Comparison of ENCODE assay signal across 9 mouse cellular contexts in the genomic region with DNA sequence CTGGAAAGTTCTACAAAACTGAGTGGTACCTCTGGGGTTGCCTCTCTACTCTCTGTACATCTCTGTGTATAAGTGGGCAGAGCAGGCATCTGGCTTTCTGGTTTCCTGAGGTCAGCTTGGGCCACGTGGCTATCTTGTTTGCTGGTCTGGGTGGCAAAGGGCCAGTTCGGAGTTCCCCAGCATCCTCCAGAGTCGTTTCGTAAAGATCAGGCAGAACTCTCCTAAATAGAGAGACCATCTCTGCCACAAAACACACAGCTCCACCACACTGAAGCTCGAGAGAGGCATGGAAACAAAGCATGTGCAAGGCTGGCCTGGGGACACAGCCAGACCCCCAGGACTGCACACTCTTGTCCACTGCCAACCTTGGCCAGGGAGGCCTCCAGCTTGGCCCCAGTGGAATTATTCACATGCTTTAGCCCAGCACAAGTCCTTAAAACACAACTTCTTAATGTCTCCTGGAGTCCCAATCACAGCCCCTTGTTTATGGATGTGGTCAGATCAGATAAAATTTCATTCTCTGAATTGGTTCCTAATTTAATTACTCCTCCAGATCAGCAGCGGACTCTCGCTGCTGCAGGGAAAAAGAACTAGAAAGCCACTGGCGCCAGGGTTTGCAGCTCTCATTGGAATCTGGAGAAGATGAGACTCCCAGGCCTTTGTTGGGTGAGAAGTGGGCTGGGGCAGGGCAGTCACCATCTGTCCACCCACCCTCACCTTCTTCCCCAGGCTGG. TPM values are rescaled to one million over a fixed set of nuclear protein-coding genes. Genes with fewer than 3 reads are reported as not detected.
DNase-seq lines count a peak whose midpoint lies in the region; ATAC-seq and TF ChIP-seq lines count a peak whose summit lies in the region.
"Had no signal": no experiment of that assay in that cellular context is flagged by ENCODE, and none has a peak within 500 bp of the region (broad histone marks: within the 10 kb centered on the region; RNA-seq: fewer than 3 reads in every experiment).

No protein-coding gene starts in this region.

- TF ChIP-seq CTCF in midbrain, postnatal 0 days (IDR thresholded peaks at IDR 0.05): no peak

- H3K36me3 ChIP-seq in hindbrain, embryonic 10.5 days: peaks cover 6% of the 10 kb centered on the region; the same call in 1 of the 2 replicates
- no peaks in the 10 kb centered on the region for H3K36me3 ChIP-seq in hindbrain, embryonic 16.5 days (ENCODE audit: control insufficient read depth, insufficient read depth, low read length)
- H3K36me3 ChIP-seq in midbrain, postnatal 0 days (ENCODE audit: insufficient read depth, low read length): no peaks in the 10 kb centered on the region

- H3K4me3 ChIP-seq in hindbrain, embryonic 10.5 days: no peak overlapping the region
- no peak overlapping the region for H3K4me3 ChIP-seq in hindbrain, embryonic 16.5 days (ENCODE audit: low read length)
- no peak overlapping the region for H3K4me3 ChIP-seq in midbrain, postnatal 0 days (ENCODE audit: low read depth, low read length)

- no peak for DNase-seq in hindbrain, embryonic 10.5 days (ENCODE audit: low spot score)
- peak; percentile 7 for DNase-seq in 416B (ENCODE audit: low read depth)
- DNase-seq in adrenal gland, postnatal 25 days: peak; percentile 45
- DNase-seq in gastrocnemius, postnatal 36 days: peak; percentile 25 to 33
- no peak for DNase-seq in layer of hippocampus, postnatal 36 days
- DNase-seq in midbrain, postnatal 0 days (ENCODE audit: low spot score): no peak

- H3K9ac ChIP-seq in hindbrain, embryonic 16.5 days (ENCODE audit: low read depth, low read length): no peak overlapping the region
- H3K9ac ChIP-seq in midbrain, postnatal 0 days (replicated peaks; ENCODE audit: low read length, poor library complexity, severe bottlenecking): no peak overlapping the region

- ATAC-seq in hindbrain, embryonic 16.5 days: no peak
- ATAC-seq in erythroid progenitor cell, adult 5-6 weeks (replicated peaks; ENCODE audit: low FRiP score, poor library complexity, severe bottlenecking): no peak
- ATAC-seq in midbrain, postnatal 0 days (ENCODE audit: low FRiP score): no peak

- H3K4me1 ChIP-seq in hindbrain, embryonic 10.5 days (replicated peaks): peaks cover 53% of the 10 kb centered on the region
- peaks cover 10% of the 10 kb centered on the region for H3K4me1 ChIP-seq in hindbrain, embryonic 16.5 days (ENCODE audit: control insufficient read depth, insufficient read depth, low read depth, low read length)
- no peaks in the 10 kb centered on the region for H3K4me1 ChIP-seq in midbrain, postnatal 0 days (ENCODE audit: insufficient read depth, low read length)

- 79% methylated on average over 8 of the region's 8 CpGs for WGBS in hindbrain, embryonic 10.5 days
- WGBS in hindbrain, embryonic 16.5 days: 63% methylated on average over 8 of the region's 8 CpGs
- 76% methylated on average over 8 of the region's 8 CpGs for WGBS in midbrain, postnatal 0 days

- H3K4me2 ChIP-seq in hindbrain, embryonic 16.5 days (ENCODE audit: low read length): no peak overlapping the region
- no peak overlapping the region for H3K4me2 ChIP-seq in midbrain, postnatal 0 days (ENCODE audit: low read depth, low read length, poor library complexity, severe bottlenecking)

- no peaks in the 10 kb centered on the region for H3K9me3 ChIP-seq in hindbrain, embryonic 10.5 days
- no peaks in the 10 kb centered on the region for H3K9me3 ChIP-seq in hindbrain, embryonic 16.5 days (ENCODE audit: control insufficient read depth, low read length)
- H3K9me3 ChIP-seq in midbrain, postnatal 0 days (ENCODE audit: low read length): no peaks in the 10 kb centered on the region

- intact Hi-C loops in gastrocnemius, postnatal 36 days (cut with DNase I): no loop called here

- peak overlapping the region; percentile 62 for H3K27ac ChIP-seq in hindbrain, embryonic 10.5 days
- H3K27ac ChIP-seq in hindbrain, embryonic 16.5 days (ENCODE audit: low read depth, low read length): no peak overlapping the region
- H3K27ac ChIP-seq in midbrain, postnatal 0 days (ENCODE audit: low read depth, low read length): no peak overlapping the region
- H3K27ac ChIP-seq: macrophage had no signal

- H3K27me3 ChIP-seq in hindbrain, embryonic 10.5 days (ENCODE audit: insufficient read depth, poor library complexity, severe bottlenecking): no peaks in the 10 kb centered on the region
- H3K27me3 ChIP-seq in hindbrain, embryonic 16.5 days (replicated peaks; ENCODE audit: control insufficient read depth, insufficient read depth, low read length): no peaks in the 10 kb centered on the region
- H3K27me3 ChIP-seq in midbrain, postnatal 0 days (ENCODE audit: insufficient read depth, low read length): no peaks in the 10 kb centered on the region

RNA-seq across cellular contexts. Expression of a gene that starts 14.4 kb away (rescaled TPM):
- 22.0 and 25.9 TPM in 2 replicates for polyA plus RNA-seq in hindbrain, embryonic 10.5 days (2016; fragmentation: Nextera tagmentation; extraction: Ambion mirVana)
- polyA plus RNA-seq in hindbrain, embryonic 16.5 days (2015; fragmentation: Nextera tagmentation; extraction: Ambion mirVana): 18.5 and 24.4 TPM in 2 replicates
- total RNA-seq in adrenal gland, postnatal 25 days (2021): 33.6 and 41.1 TPM in 2 replicates
- 1 to 10 TPM; 2.3 to 2.6 TPM for total RNA-seq in gastrocnemius, postnatal 36 days (2021)
- 7.9 and 8.0 TPM in 2 replicates for total RNA-seq in erythroid progenitor cell, adult 5-6 weeks (2015; ENCODE audit: low replicate concordance)
- 3.6 and 3.8 TPM in 2 replicates for total RNA-seq in erythroid progenitor cell, adult 5-6 weeks (2017; ENCODE audit: low replicate concordance)
- 10 to 100 TPM; 43.2 to 43.4 TPM for total RNA-seq in layer of hippocampus, postnatal 36 days (2021)
- 20.0 and 21.9 TPM in 2 replicates for total RNA-seq in midbrain, postnatal 0 days (2014; rRNA removed)
- 8.4 TPM in 2 replicates for polyA plus RNA-seq in midbrain, postnatal 0 days (2015; fragmentation: Nextera tagmentation; extraction: Ambion mirVana)

Comparison
In these comparisons a context has a peak if more than half of its experiments do, and no peak if none do; other contexts are left out.
1. DNase-seq: peak in 416B (single experiment), adrenal gland, postnatal 25 days (single experiment) and gastrocnemius, postnatal 36 days (2 of 2); none in hindbrain, embryonic 10.5 days (single experiment), layer of hippocampus, postnatal 36 days (0 of 2) and midbrain, postnatal 0 days (single experiment).